Mouse (Mus musculus): ENCODE measurements at regions not wholly inside any gene's neighbourhood (a gene's known extent, or its start where the extent isn't known, plus 50 kb on each side); places are given as distances from the start of the nearest gene placed in this dataset.

GRCm38 (mm10) chr3:35400213-35400612 is 353.7 kb upstream of the Atp11b start:
- no peak for TF ChIP-seq CTCF (IDR thresholded peaks at IDR 0.05; ENCODE audit: insufficient read depth, low read depth, low read length)
- TF ChIP-seq POLR2A (IDR thresholded peaks at IDR 0.05; ENCODE audit: insufficient read depth, low read depth, low read length) = no peak
